Mouse (Mus musculus) gastrocnemius, adult 8-10 months (tissue): Measurements from ENCODE around the gene Creb5. TPM values are rescaled to one million over a fixed set of nuclear protein-coding genes. Genes with fewer than 3 reads are reported as not detected.

Experiments used
- DNase-seq, 2 experiments: peaks; one replicate each; pipeline ENCODE4 v3.0.0; 2022; ENCODE audit warnings: low spot score in 2 of 2
- total RNA-seq, 4 experiments: library from RNA; stranded (reverse); gene quantifications; 2 replicates each; pipeline ENCODE4 v1.2.4; 2022

The Creb5 gene
- total RNA-seq, 4 experiments from 2014 or later: 3.0 to 3.6 (median 3.4) TPM

- peak in 1 of 2 experiments; percentile 22 for DNase-seq
These were observed 408.1 kb downstream of the Creb5 start for GRCm38 (mm10) chr6:53695216-53695615.

DNA sequence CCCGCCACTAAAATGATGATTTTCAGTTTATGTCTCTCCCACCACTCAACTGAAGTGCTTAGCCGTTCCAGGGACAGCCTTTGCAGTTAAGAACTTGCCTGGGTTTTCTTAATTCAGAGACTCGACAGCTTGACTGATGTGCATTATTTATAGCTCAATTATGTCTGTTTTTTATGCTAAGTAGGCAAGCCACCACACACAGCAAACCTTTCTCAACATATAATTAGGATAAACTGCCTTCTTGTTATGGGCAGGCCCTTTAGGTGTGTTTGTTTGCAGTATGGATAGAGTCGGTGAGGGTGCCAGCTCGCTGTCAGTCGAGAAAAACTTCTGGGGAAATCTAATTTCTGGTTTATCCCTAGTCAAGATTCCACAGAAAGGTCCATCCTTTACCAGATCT lies 409.4 kb downstream of the Creb5 start:
- no peak for DNase-seq

GRCm38 (mm10) chr6:53696921-53697320 lies 409.9 kb downstream of the Creb5 start:
- DNase-seq: no peak

GRCm38 (mm10) chr6:53698128-53698749 lies 411.2 kb downstream of the Creb5 start:
- DNase-seq: no peak

- no peak for DNase-seq
These were observed 417.4 kb downstream of the Creb5 start for GRCm38 (mm10) chr6:53704440-53704839.

DNA sequence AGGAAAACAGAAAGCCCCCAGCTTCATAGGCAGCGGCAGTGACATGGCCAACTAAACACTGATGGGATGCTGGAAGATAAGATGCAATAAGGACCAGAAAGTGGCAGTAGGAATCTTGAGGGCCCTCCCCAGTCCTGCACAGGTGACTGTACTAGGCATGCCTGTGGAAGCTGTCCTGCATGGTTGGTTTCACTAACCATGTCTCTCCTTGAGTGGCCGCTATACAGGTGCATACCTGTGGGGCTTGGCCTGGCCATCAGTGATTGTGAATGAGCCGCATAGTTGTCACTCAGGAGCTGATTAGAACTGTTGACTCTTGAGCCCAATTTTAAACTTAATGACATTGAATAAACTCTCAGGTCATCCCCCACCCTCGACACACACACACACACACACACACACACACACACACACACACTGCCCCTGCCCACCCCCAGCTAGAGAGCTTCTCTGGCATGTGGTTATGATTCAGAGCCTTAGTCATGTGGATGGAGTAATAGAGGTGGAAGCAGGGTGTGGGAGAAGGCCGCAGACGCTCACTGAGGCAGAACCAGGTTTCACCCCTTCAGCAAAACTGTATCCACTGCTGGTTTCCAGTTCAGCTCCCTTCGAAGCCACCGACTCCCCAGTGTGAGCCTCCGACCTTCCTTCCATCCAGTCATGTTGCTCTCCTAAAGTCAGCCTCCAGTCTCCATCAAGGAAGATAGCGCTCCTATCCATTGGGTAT lies 419.7 kb downstream of the Creb5 start:
- DNase-seq: no peak

DNA sequence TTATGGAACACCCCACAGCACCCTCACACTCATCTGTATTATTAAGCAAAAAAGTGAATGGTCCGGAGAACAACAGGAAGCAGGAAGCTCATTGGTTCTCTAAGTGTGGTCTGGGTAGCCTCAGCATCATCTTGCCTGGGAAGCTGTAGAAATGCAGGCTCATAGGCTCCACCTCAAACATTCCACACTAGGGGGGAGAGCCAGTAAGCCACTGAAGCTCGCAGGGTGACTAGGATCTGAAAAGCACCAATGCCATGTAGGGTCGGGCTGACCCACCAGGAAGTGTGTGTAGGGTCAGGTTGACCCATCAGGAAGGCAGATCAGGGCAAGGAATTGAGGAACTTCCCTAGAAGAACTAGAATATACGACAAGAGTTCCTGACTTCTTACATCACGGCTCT lies 420.7 kb downstream of the Creb5 start:
- no peak for DNase-seq

- DNase-seq: no peak
These were observed 422.8 kb downstream of the Creb5 start for GRCm38 (mm10) chr6:53709694-53710442.

- DNase-seq: no peak
These were observed 423.5 kb downstream of the Creb5 start for GRCm38 (mm10) chr6:53710560-53710959.

GRCm38 (mm10) chr6:53713152-53713551 lies 426.1 kb downstream of the Creb5 start:
- DNase-seq: no peak

GRCm38 (mm10) chr6:53714908-53715321 lies 427.8 kb downstream of the Creb5 start:
- peak; percentile 35 to 61 for DNase-seq

- DNase-seq: no peak
These were observed 428.9 kb downstream of the Creb5 start for GRCm38 (mm10) chr6:53716013-53716412.

DNA sequence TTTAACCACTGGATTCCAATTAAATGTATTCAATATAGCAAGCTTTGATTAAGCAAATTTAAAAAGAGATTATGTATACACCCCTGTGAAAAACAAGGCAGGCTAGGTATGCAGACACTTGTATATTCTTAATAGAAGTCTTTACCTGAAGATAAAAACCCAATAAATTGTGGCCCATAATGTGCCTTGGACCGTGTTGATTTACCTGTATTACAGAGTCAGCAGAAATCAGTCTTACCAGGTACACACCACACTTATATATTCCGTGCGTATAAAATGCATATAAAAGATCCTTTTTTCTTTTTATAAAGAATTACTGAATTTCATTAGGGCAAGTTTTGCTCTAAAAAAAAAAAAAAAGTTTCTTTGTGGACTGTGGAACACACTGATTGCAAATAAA lies 432.9 kb downstream of the Creb5 start:
- no peak for DNase-seq

GRCm38 (mm10) chr6:53721595-53721994 lies 434.5 kb downstream of the Creb5 start:
- peak; percentile 47 to 61 for DNase-seq

- DNase-seq: no peak
These were observed 435.6 kb downstream of the Creb5 start for GRCm38 (mm10) chr6:53722694-53723093.

GRCm38 (mm10) chr6:53730487-53730886 lies 443.4 kb downstream of the Creb5 start:
- DNase-seq: no peak

GRCm38 (mm10) chr6:53730996-53731485 lies 444.0 kb downstream of the Creb5 start:
- DNase-seq: no peak

DNA sequence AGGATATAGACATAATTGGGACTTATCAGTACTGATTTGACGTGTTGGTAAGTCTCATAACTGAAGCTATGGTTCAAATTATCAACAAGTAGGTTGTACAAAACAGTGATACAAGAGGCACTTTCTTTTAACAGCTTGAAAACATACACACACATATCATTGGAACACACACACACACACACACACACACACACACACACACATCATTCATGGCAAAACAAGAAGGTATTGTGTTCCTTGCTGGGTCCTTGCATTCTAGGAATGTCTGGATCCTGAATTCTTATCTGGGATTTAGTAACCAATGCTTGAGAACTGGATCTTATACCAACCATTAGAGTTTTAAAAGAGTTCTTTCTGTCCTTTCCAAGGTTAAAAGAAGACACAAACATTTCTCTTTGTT lies 446.5 kb downstream of the Creb5 start:
- DNase-seq: no peak

DNA sequence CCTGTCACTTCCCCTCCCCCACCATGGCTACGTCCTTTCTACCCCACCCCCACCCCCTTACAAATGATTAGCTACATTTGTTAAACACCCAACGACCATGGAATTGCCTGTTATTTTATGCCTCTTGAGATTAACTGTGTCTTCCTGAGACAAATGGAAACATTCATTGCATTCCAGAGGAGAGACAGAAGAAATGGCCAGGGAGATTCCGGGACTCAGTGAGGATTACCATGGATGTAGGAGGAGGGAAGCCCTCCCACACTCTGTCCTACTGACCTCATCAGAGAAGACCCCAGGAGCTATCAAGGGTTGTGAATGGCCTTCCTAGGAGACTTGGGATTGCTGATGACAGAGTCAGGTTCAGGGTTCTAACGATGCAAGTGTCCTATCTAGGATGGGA lies 446.9 kb downstream of the Creb5 start:
- no peak for DNase-seq

GRCm38 (mm10) chr6:53735696-53736095 lies 448.6 kb downstream of the Creb5 start:
- no peak for DNase-seq

- no peak for DNase-seq
These were observed 451.1 kb downstream of the Creb5 start for GRCm38 (mm10) chr6:53738206-53738605.

DNA sequence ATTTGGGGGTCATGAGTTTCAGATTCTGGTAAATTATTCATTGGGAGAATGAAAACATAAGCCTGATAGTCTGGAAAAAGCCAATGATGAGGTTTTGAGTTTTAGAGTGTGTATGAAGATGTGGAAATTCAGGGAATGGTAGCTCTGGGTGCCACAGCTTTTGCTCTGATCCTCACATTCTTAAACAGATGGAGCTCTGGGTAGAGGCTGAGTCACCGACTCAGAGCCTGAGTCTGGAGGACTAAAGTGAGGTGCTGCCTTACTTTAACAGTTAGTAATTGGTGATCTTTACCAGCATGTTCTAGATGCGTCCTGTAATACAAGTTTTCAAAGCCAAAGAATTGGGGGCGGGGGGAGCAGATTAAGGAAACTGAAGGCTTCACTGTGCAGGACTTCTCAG lies 454.2 kb downstream of the Creb5 start:
- no peak for DNase-seq
